Mouse (Mus musculus) small intestine, adult 2 months (tissue): ENCODE measurements around the gene Hormad2. TPM values are rescaled to one million over a fixed set of nuclear protein-coding genes. Genes with fewer than 3 reads are reported as not detected.

Experiments used
- H3K27ac ChIP-seq: fragments of 200-500 bp; 2 replicates; pipeline ENCODE4 v1.5.1; 2012; ENCODE audit warnings: low read depth, low read length, control low read depth, inconsistent platforms; ENCODE audit not compliant: insufficient read depth
- H3K27me3 ChIP-seq: fragments of 200-500 bp; 2 replicates; pipeline ENCODE4 v1.6.1; 2012; ENCODE audit warnings: mild to moderate bottlenecking, moderate library complexity, low read length, inconsistent platforms; ENCODE audit not compliant: control insufficient read depth, insufficient read depth
- H3K36me3 ChIP-seq: fragments of 200-500 bp; 2 replicates; pipeline ENCODE4 v1.6.1; 2012; ENCODE audit warnings: mild to moderate bottlenecking, low read length, control low read depth, inconsistent platforms; ENCODE audit not compliant: control insufficient read depth, insufficient read depth
- H3K4me1 ChIP-seq: fragments of 200-500 bp; 2 replicates; pipeline ENCODE4 v1.6.1; 2012; ENCODE audit warnings: low read length, inconsistent platforms, mixed read lengths; ENCODE audit not compliant: control insufficient read depth, insufficient read depth, insufficient read length
- H3K4me3 ChIP-seq: fragments of 200-500 bp; 2 replicates; pipeline ENCODE4 v1.5.1; 2012; ENCODE audit warnings: low read depth, mild to moderate bottlenecking, control low read depth, inconsistent platforms, low read length, moderate library complexity
- CTCF ChIP-seq: fragments of 200-500 bp; IDR thresholded peaks from 2 replicates; pipeline ENCODE4 v1.5.1; 2012; ENCODE audit warnings: low read depth, mild to moderate bottlenecking, control low read depth, inconsistent platforms, low read length, moderate library complexity, mixed read lengths; ENCODE audit not compliant: insufficient replicate concordance, insufficient read length; ENCODE audit errors: extremely low read depth
- POLR2A ChIP-seq: fragments of 200-500 bp; IDR thresholded peaks from 2 replicates; pipeline ENCODE4 v1.6.1; 2012; ENCODE audit warnings: low read depth, mild to moderate bottlenecking, control low read depth, inconsistent platforms, low read length, moderate library complexity
- WGBS: fragments of 180-500 bp; shearing (Covaris S2); methylation state at CpG from one replicate; pipeline ENCODE4 v1.1.7; 2018; 5-methylcytosine and 5-hydroxymethylcytosine counted together
- polyA plus RNA-seq: library from polyadenylated mRNA; depleted of rRNA; stranded (reverse); fragments of >200 nt; gene quantifications from 2 replicates; pipeline ENCODE4 v1.2.3, GENCODE M21; 2012

Hormad2 gene
- polyA plus RNA-seq, 1 experiment, result not detected

DNA sequence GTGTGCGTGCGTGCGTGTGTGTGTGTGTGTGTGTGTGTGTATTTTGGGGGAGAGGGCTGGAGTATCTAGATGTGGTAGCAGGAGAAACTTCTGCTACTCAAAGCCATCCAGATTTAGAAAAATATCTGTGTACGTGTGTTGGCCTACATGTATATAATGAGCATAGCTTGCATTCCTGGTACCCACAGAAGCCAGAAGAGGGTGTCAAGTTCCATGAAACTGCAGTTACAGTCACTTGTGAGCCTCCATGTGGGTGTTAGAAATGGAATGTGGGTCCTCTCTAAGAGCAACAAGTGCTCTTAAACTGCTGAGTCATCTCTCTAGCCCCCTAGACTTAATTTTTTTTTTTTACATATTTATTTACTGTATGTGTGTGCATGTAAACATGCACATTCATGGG lies 130.6 kb downstream of the Hormad2 start:
- no peak overlapping the region for H3K27ac ChIP-seq
- peaks cover 2% of the 10 kb centered on the region; the same call in 1 of the 2 replicates for H3K4me1 ChIP-seq
- no peak for TF ChIP-seq POLR2A
- TF ChIP-seq CTCF, result no peak
- WGBS, result 95% methylated on average over 4 of the region's 4 CpGs
- no peaks in the 10 kb centered on the region for H3K36me3 ChIP-seq
- no peak overlapping the region for H3K4me3 ChIP-seq
- H3K27me3 ChIP-seq, result no peaks in the 10 kb centered on the region

DNA sequence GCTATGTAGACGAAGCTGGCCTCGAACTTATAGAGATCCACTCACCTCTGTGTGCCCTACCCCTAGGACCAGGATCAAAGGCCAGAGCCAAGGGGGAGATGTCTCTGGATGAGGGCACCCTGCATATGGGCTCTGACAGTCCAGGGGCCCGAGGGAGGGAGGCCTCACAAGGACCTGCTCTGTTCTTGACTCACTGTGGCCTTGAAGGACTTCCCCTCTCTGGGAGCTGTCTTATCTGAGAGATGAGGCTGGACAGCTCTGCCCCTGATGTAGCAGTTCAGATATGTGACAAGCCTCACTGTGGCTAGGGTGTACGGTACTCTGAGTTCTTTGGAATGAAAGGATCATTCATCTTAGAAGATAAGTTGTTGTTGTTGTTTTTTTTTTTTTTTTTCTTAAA lies 131.3 kb downstream of the Hormad2 start:
- 88% methylated on average over 4 of the region's 4 CpGs for WGBS
- Histone ChIP-seq H3K27ac (no peak overlapping the region), H3K27me3 (no peaks in the 10 kb centered on the region), H3K4me1 (peaks cover 2% of the 10 kb centered on the region; the same call in 1 of the 2 replicates), H3K36me3 (no peaks in the 10 kb centered on the region), H3K4me3 (no peak overlapping the region)
- no peak for TF ChIP-seq CTCF
- TF ChIP-seq POLR2A, result no peak

DNA sequence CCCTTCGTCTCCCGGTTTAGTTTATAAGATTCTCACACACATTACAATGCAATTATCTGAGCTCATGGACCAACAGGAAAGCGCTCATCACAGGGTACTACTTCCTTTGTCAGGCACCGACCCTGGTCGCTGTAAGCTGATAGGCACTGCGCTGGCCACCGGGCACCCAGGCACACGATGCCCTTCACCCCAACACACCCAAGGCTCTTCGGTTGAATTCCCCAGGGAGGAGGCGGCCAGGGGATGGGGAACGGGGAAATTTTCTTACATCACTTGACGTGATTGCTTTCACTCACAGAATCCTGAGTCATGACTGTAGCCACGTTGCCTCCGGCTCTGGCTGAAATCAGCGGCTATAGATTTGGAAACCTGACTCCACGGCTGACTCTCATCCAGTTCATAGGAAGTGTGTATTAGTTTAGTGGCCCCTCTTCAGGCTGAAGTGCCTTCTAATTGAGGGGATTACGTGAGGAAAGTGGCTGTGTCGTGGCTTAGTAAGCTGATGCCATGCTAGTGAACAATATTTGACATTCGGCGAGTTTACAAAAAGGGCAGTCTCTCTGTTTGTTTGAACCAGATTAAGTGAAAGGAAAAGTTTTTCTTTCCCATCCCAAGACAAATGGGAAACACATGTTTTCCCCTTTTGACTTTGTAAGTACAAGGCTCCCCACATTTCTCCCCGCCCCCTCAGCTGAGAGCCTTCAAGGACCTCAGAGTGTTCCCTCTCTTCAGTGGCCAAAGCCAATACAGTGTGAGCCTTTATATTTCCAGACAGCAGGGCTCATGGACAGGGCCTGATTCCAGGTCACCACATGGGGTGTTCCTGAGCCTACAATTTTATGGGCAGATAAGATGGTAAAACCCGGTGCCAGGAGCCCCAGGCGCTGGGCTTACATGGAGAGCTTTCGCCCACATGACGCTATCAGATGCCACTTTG lies 132.1 kb downstream of the Hormad2 start:
- Histone ChIP-seq H3K27me3 (no peaks in the 10 kb centered on the region), H3K4me1 (peaks cover 2% of the 10 kb centered on the region; the same call in 1 of the 2 replicates), H3K36me3 (no peaks in the 10 kb centered on the region), H3K4me3 (no peak overlapping the region), H3K27ac (peak overlapping the region; percentile 44; the same call in 1 of the 2 replicates)
- TF ChIP-seq CTCF (no peak), POLR2A (no peak)
- 56% methylated on average over 25 of the region's 25 CpGs for WGBS

DNA sequence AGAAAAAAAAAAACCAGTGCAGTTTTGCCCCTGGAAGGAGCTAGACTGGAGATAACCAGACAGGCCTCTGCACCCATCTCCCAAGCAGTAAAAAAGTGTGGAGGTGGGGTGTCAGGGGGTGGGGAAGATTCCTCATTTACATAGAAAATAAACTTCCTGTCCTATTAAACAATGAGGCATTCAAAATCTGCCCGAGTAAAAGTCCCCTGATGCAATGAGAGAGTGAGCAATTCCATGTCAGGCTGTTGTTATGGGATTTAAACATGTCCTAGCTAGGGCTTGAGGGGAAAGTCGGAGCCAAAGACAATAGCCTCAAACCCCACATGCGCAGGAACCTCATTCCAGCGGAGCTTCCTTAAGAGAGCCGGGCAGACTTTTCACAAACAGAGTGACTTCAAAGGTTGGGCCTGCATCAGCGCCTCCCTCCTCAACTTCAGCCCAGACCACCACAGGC lies 132.8 kb downstream of the Hormad2 start:
- TF ChIP-seq POLR2A (no peak), CTCF (no peak)
- WGBS, result 54% methylated on average over 6 of the region's 6 CpGs
- Histone ChIP-seq H3K27ac (no peak overlapping the region), H3K27me3 (no peaks in the 10 kb centered on the region), H3K4me1 (peaks cover 2% of the 10 kb centered on the region; the same call in 1 of the 2 replicates), H3K36me3 (no peaks in the 10 kb centered on the region), H3K4me3 (no peak overlapping the region)

DNA sequence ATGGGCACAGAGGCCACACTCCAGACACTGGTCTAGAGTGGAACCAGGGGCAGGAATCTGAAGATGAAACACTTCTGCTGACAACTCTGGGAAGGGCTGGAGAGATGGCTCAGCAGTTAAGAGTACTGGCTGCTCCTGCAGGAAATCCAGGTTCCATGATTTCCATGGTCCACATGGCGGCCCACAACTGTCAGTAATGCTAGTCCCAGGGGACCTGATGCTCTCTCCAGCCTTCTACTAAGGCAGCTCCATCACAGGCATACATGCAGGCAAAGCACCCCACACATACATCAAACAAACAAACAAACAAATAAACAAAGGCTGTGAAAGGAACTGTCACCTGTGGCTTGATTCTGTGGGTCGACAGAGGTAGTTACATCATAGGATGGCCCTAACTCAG lies 134.8 kb downstream of the Hormad2 start:
- no peaks in the 10 kb centered on the region for H3K27me3 ChIP-seq
- H3K36me3 ChIP-seq, result no peaks in the 10 kb centered on the region
- peaks cover 2% of the 10 kb centered on the region; the same call in 1 of the 2 replicates for H3K4me1 ChIP-seq
- TF ChIP-seq POLR2A, result no peak
- no peak for TF ChIP-seq CTCF
- 63% methylated on average over 2 of the region's 2 CpGs for WGBS
- no peak overlapping the region for H3K4me3 ChIP-seq
- no peak overlapping the region for H3K27ac ChIP-seq

DNA sequence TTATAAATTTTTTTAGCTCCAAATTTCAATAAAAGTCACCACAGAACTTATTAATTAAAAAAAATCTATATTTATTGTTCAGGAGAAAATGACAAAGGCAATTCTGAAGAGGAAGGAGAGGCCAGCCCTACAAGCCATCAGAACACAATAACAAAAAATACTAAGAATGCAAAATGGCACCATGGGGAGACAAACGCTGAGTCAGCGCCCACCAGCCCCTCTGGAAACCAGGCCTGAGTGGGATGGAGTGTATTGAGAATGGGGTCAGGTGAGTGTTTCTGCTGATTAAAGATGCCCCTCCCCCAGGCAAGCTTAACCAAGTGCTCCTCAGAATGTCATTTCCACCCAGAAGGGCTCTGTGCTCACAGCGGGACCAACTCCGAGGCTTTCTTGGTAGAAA lies 135.8 kb downstream of the Hormad2 start:
- Histone ChIP-seq H3K36me3 (no peaks in the 10 kb centered on the region), H3K27me3 (no peaks in the 10 kb centered on the region), H3K27ac (no peak overlapping the region), H3K4me3 (no peak overlapping the region), H3K4me1 (peaks cover 2% of the 10 kb centered on the region; the same call in 1 of the 2 replicates)
- WGBS, result 97% methylated on average over 4 of the region's 4 CpGs
- no peak for TF ChIP-seq CTCF
- no peak for TF ChIP-seq POLR2A

DNA sequence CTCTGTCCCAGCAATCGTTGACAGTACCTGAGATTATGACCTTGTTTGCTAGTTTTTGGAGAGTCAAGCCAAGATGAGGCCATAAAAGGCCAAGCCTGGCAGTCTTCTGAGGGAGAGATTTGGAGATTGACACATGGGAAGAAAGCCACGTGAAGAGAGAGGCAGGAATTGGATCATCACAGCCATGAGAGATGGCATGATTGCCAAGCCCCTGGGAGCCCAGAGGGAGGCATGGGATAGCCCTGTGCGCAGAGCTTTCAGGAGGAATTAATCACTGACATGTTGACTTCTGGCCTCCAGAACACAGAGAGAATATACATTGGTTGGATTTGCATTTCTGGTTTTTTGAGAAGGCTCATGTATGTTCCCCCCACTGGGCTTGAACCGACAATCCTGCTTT lies 136.7 kb downstream of the Hormad2 start:
- WGBS, result 53% methylated on average over 4 of the region's 4 CpGs
- Histone ChIP-seq H3K27ac (no peak overlapping the region), H3K36me3 (no peaks in the 10 kb centered on the region), H3K4me1 (peaks cover 4% of the 10 kb centered on the region; the same call in 1 of the 2 replicates), H3K27me3 (no peaks in the 10 kb centered on the region), H3K4me3 (no peak overlapping the region)
- TF ChIP-seq POLR2A (no peak), CTCF (no peak)
